Mouse (Mus musculus) lung, embryonic 16.5 days (tissue): ENCODE data around the gene Vpreb3. TPM values are rescaled to one million over a fixed set of nuclear protein-coding genes. Genes with fewer than 3 reads are reported as not detected.

Experiments used
- ATAC-seq: fragments of 200-750 bp; cut with Nextera tagmentation; 2 replicates; pipeline ENCODE4 v1.8.0; 2017; ENCODE audit warnings: low read depth, mild to moderate bottlenecking, moderate library complexity
- H3K27ac ChIP-seq: fragments of 300-500 bp; sonication (generic); 2 replicates; pipeline ENCODE4 v1.5.1; 2014; ENCODE audit warnings: mild to moderate bottlenecking, control low read depth, low read length
- H3K27me3 ChIP-seq: fragments of 300-500 bp; sonication (generic); 2 replicates; pipeline ENCODE4 v1.6.1; 2014; ENCODE audit warnings: low read depth, low read length, mixed read lengths; ENCODE audit not compliant: control insufficient read depth, insufficient read depth
- H3K36me3 ChIP-seq: fragments of 300-500 bp; sonication (generic); 2 replicates; pipeline ENCODE4 v1.6.1; 2014; ENCODE audit warnings: low read length; ENCODE audit not compliant: control insufficient read depth, insufficient read depth
- H3K4me1 ChIP-seq: fragments of 300-500 bp; sonication (generic); replicated peaks from 2 replicates; pipeline ENCODE4 v1.6.1; 2014; ENCODE audit warnings: low read length, mixed read lengths; ENCODE audit not compliant: control insufficient read depth, insufficient read depth
- H3K4me2 ChIP-seq: fragments of 300-500 bp; sonication (generic); 2 replicates; pipeline ENCODE4 v1.6.1; 2014; ENCODE audit warnings: low read depth, low read length, control low read depth
- H3K4me3 ChIP-seq: fragments of 300-500 bp; sonication (generic); 2 replicates; pipeline ENCODE4 v1.5.1; 2014; ENCODE audit warnings: mild to moderate bottlenecking, low read length, control low read depth
- H3K9ac ChIP-seq: fragments of 300-500 bp; sonication (generic); 2 replicates; pipeline ENCODE4 v1.6.1; 2014; ENCODE audit warnings: low read length, control low read depth
- H3K9me3 ChIP-seq: fragments of 300-500 bp; sonication (generic); 2 replicates; pipeline ENCODE4 v1.6.1; 2016; ENCODE audit warnings: low read length; ENCODE audit not compliant: control insufficient read depth
- WGBS: fragments of 180-500 bp; shearing (Covaris S2); extraction: QIAGEN DNeasy Blood & Tissue Kit; methylation state at CpG from one replicate; pipeline ENCODE4 v1.1.7; 2014; 5-methylcytosine and 5-hydroxymethylcytosine counted together
- polyA plus RNA-seq: library from polyadenylated mRNA; unstranded; fragments of >200 nt; fragmentation: Nextera tagmentation; extraction: Ambion mirVana; gene quantifications from 2 replicates; pipeline ENCODE4 v1.2.1, GENCODE M21; 2015

Gene Vpreb3
- polyA plus RNA-seq: 0.60 and 1.0 TPM in 2 replicates

- no peak within 1 kb of the TSS for H3K9ac ChIP-seq
- no peaks in the 10 kb centered on the region for H3K9me3 ChIP-seq
- H3K36me3 ChIP-seq: no peaks in the 10 kb centered on the region
- no peaks in the 10 kb centered on the region for H3K27me3 ChIP-seq
- H3K4me1 ChIP-seq: peaks cover 13% of the 10 kb centered on the region; the same call in 1 of the 2 replicates
- H3K4me3 ChIP-seq: no peak within 1 kb of the TSS
- peak within 1 kb of the TSS; percentile 77 for H3K27ac ChIP-seq
- WGBS: 65% methylated on average over 15 of the region's 15 CpGs
- no peak for ATAC-seq
- H3K4me2 ChIP-seq: peak within 1 kb of the TSS; percentile 1; the same call in 1 of the 2 replicates
These were observed at the start of gene Vpreb3 for GRCm38 (mm10) chr10:75942736-75943477. Gene Vpreb3 (plus strand): TSS chr10:75943057.

GRCm38 (mm10) chr10:75893089-75893750, 49.6 kb upstream of the Vpreb3 start, which contains the start of gene Derl3:
Gene Derl3 (plus strand): TSS chr10:75893413.
- WGBS: under 1% methylated on average over 45 of the region's 51 CpGs
- H3K27ac ChIP-seq: 0 out of 2 replicates have a peak within 1 kb of the TSS, but pooled peaks have one; percentile 8
- H3K4me3 ChIP-seq: peak within 1 kb of the TSS; percentile 47
- peak; percentile 98 for ATAC-seq
- H3K27me3 ChIP-seq: no peaks in the 10 kb centered on the region
- peak within 1 kb of the TSS; percentile 75 for H3K4me2 ChIP-seq
- H3K4me1 ChIP-seq: peaks cover 8% of the 10 kb centered on the region
- peak within 1 kb of the TSS; percentile 45 for H3K9ac ChIP-seq
- peaks cover 20% of the 10 kb centered on the region for H3K36me3 ChIP-seq
- no peaks in the 10 kb centered on the region for H3K9me3 ChIP-seq

GRCm38 (mm10) chr10:75894601-75895000, 48.3 kb upstream of the Vpreb3 start:
- H3K36me3 ChIP-seq: peaks cover 20% of the 10 kb centered on the region

GRCm38 (mm10) chr10:75895730-75896129, 47.1 kb upstream of the Vpreb3 start:
- H3K9me3 ChIP-seq: no peaks in the 10 kb centered on the region
- H3K36me3 ChIP-seq: peaks cover 22% of the 10 kb centered on the region
- no peaks in the 10 kb centered on the region for H3K27me3 ChIP-seq
- no peak for ATAC-seq
- no peak overlapping the region for H3K4me2 ChIP-seq
- no peak overlapping the region for H3K27ac ChIP-seq
- H3K4me1 ChIP-seq: peaks cover 8% of the 10 kb centered on the region
- WGBS: 92% methylated on average over 5 of the region's 5 CpGs
- H3K9ac ChIP-seq: no peak overlapping the region
- no peak overlapping the region for H3K4me3 ChIP-seq

More at GRCm38 (mm10) chr10:75894601-75895000, 48.3 kb upstream of the Vpreb3 start:
- Histone ChIP-seq H3K4me3 (no peak overlapping the region), H3K27ac (no peak overlapping the region), H3K9me3 (no peaks in the 10 kb centered on the region), H3K4me2 (no peak overlapping the region), H3K9ac (no peak overlapping the region), H3K27me3 (no peaks in the 10 kb centered on the region), H3K4me1 (peaks cover 8% of the 10 kb centered on the region)
- no peak for ATAC-seq
- 60% methylated on average over 6 of the region's 6 CpGs for WGBS

DNA sequence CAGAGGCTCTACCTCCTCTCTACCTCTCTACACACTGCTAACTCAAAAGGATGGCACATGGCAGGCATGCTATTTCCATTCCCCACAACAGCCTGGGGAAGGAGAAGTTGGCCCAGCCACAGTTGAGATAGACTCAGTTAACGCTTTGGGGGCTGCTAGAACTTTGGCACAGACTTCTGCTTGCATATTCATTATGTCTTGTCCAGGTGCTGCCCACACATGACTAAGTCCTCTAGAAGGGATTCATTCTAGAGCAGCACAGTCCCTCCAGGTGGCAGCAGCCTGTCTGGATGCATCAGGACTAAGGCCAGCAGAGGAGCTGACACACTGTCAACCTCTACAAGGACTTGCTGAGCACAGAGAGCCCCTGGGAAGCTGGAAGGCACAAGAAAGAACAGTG, 46.6 kb upstream of the Vpreb3 start:
- Histone ChIP-seq H3K27me3 (no peaks in the 10 kb centered on the region), H3K36me3 (peaks cover 27% of the 10 kb centered on the region), H3K9ac (no peak overlapping the region), H3K9me3 (no peaks in the 10 kb centered on the region), H3K4me2 (no peak overlapping the region), H3K27ac (no peak overlapping the region), H3K4me1 (peaks cover 8% of the 10 kb centered on the region), H3K4me3 (no peak overlapping the region)
- 93% methylated on average over 1 of the region's 1 CpGs for WGBS
- ATAC-seq: no peak

DNA sequence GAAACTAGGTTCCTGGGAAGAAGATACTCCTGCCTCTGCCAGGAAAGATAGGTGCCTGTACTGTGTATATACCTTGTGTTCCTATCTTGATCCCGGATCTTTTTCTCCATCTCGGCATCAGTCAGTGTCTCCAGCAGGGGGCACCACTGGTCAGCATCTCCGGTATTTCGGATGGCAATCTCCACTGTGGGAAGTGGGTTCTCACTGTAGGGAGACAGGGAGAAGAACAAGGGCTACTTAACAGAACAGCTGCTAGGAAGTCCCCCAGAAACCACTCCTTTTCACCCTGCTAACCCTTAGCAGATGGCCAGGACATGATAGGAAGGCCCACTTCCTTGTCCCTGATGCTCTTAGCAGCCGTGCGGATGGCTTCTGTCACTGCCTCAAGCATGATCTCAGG, 45.5 kb upstream of the Vpreb3 start:
- WGBS: 31% methylated on average over 6 of the region's 6 CpGs
- no peak overlapping the region for H3K4me3 ChIP-seq
- H3K9me3 ChIP-seq: no peaks in the 10 kb centered on the region
- H3K4me2 ChIP-seq: no peak overlapping the region
- H3K4me1 ChIP-seq: peaks cover 8% of the 10 kb centered on the region
- no peak overlapping the region for H3K9ac ChIP-seq
- peaks cover 35% of the 10 kb centered on the region for H3K36me3 ChIP-seq
- no peak overlapping the region for H3K27ac ChIP-seq
- no peaks in the 10 kb centered on the region for H3K27me3 ChIP-seq
- no peak for ATAC-seq

- 69% methylated on average over 6 of the region's 6 CpGs for WGBS
- Histone ChIP-seq H3K27me3 (no peaks in the 10 kb centered on the region), H3K9ac (no peak overlapping the region), H3K27ac (no peak overlapping the region; the same call in 1 of the 2 replicates), H3K4me3 (no peak overlapping the region), H3K9me3 (no peaks in the 10 kb centered on the region), H3K36me3 (peaks cover 43% of the 10 kb centered on the region), H3K4me1 (peaks cover 8% of the 10 kb centered on the region), H3K4me2 (no peak overlapping the region)
- ATAC-seq: no peak
These were observed 44.8 kb upstream of the Vpreb3 start for GRCm38 (mm10) chr10:75898039-75898564.

- 48% methylated on average over 3 of the region's 3 CpGs for WGBS
- Histone ChIP-seq H3K4me2 (no peak overlapping the region), H3K9me3 (no peaks in the 10 kb centered on the region), H3K4me1 (peaks cover 2% of the 10 kb centered on the region), H3K9ac (no peak overlapping the region), H3K27me3 (no peaks in the 10 kb centered on the region), H3K4me3 (no peak overlapping the region), H3K27ac (peak overlapping the region; percentile 44), H3K36me3 (peaks cover 50% of the 10 kb centered on the region)
- ATAC-seq: peak; percentile 71
These were observed 44.0 kb upstream of the Vpreb3 start for GRCm38 (mm10) chr10:75898846-75899245.

GRCm38 (mm10) chr10:75904391-75904790, 38.5 kb upstream of the Vpreb3 start:
- H3K9me3 ChIP-seq: no peaks in the 10 kb centered on the region
- WGBS: 84% methylated on average over 5 of the region's 5 CpGs
- peaks cover 61% of the 10 kb centered on the region for H3K36me3 ChIP-seq
- no peaks in the 10 kb centered on the region for H3K4me1 ChIP-seq
- H3K9ac ChIP-seq: no peak overlapping the region
- no peak overlapping the region for H3K27ac ChIP-seq
- no peak overlapping the region for H3K4me2 ChIP-seq
- H3K4me3 ChIP-seq: no peak overlapping the region
- H3K27me3 ChIP-seq: no peaks in the 10 kb centered on the region
- ATAC-seq: no peak
